Mouse (Mus musculus) left cerebral cortex, postnatal 10 days (tissue): ENCODE data around the gene Crnkl1. TPM values are rescaled to one million over a fixed set of nuclear protein-coding genes. Genes with fewer than 3 reads are reported as not detected.

Source experiments
- DNase-seq, 2 experiments: peaks; one replicate each; pipeline ENCODE4 v3.0.0; 2021 to 2022; ENCODE audit warnings: low spot score in 2 of 2, mixed read lengths in 1 of 2; ENCODE audit errors: extremely low spot score in 1 of 2
- intact Hi-C: fragments of 180-260 bp; cut with DNase I; formaldehyde crosslinking; loops from one replicate; pipeline ENCODE4 v1.15.1; 2025
- microRNA-seq: library from miRNA; unstranded; fragments of <30 nt; microRNA quantifications from one replicate; pipeline ENCODE4 v1.2.0, GENCODE M21; 2022
- total RNA-seq, 2 experiments: library from RNA; stranded (reverse); gene quantifications; 2 replicates each; pipeline ENCODE4 v1.2.3; 2021

Gene Crnkl1
- total RNA-seq, 2 experiments from 2014 or later: 15.9 to 19.2 TPM

DNA sequence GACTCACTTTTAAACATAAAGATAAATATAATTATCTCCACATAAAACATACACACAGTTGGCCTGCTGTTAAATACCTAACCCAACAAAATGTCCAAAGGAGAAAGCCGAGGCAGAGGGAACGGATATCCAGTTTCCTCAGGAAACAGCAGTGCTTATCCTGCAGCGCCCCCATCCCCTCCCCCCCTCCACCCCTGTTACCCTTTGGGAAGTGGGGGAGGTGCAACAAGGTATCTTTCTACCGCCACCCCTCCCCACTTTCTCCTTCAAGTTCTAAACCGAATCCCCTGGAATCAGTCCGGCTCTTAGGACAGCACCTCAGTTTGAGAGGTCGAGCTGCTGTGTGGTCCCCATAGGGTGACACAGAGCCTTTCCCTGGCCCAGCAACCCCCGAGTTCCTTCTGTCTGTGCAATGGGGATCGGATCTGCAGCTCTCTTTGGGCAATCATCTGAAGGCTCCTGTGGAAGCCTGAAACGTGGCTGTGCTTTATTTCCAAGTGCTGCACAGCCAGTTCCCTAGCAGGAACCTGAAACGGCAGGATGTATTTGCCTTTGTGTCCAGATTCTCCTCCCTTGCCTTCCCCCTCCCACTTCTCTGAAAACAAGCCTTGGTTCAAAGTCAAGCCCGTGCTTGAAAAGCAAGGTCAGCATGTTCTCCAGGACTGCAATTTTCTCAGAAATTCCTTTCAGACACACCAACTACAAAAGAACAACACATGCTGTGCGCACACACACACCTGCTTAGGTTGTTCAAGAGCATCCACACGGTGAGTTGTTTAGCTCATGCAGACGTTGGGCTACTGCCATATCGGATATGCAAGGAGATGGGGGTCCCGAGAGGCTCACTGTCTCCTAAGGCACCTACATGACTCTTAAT, 50.5 kb downstream of the Crnkl1 start:
- DNase-seq: no peak
- intact Hi-C loops: loop anchor here (5.0 kb wide), 1 partner anchor 187 kb away; no protein-coding TSS in a partner anchor

DNA sequence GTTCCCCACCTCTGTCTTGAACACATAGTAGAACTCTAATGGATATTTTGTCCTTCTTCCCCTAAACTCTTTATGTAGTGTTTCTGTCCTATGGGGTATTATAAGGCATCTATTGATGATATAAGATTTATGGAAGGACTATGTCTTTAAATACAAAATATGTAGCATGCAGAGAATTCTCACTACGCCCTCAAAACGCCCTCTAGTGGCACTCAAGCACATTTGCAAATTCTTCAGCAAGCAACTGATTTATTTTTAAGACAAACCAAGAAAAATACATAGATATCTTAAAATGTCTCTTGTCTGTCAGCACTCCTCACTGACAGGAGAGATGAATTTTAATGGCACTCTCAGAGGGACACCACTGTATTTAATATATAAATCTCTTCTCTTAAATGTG, 52.4 kb downstream of the Crnkl1 start:
- intact Hi-C loops: loop anchor here (5.0 kb wide), 1 partner anchor 185 kb away; no protein-coding TSS in a partner anchor
- no peak for DNase-seq

DNA sequence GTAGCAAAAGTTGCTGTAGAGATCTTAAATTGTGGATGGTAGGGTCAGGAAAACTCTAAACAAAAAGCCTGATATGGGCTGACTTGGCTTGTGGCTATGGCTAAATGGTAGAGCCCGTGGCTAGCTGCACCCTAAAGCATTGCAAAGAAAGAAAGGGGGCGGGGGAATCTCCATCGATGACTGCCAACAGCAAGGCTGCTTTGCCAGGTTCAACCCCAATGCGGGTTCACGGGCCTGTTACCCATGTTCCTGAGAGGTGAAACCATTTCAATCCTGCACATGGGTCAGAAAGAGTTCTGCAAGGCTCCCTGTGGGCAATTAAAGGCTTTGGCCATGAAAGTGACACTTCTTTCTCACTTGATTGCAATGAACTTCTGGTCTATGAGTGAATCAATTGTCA, 52.9 kb downstream of the Crnkl1 start:
- intact Hi-C loops: loop anchor here (5.0 kb wide), 1 partner anchor 185 kb away; no protein-coding TSS in a partner anchor
- no peak for DNase-seq

DNA sequence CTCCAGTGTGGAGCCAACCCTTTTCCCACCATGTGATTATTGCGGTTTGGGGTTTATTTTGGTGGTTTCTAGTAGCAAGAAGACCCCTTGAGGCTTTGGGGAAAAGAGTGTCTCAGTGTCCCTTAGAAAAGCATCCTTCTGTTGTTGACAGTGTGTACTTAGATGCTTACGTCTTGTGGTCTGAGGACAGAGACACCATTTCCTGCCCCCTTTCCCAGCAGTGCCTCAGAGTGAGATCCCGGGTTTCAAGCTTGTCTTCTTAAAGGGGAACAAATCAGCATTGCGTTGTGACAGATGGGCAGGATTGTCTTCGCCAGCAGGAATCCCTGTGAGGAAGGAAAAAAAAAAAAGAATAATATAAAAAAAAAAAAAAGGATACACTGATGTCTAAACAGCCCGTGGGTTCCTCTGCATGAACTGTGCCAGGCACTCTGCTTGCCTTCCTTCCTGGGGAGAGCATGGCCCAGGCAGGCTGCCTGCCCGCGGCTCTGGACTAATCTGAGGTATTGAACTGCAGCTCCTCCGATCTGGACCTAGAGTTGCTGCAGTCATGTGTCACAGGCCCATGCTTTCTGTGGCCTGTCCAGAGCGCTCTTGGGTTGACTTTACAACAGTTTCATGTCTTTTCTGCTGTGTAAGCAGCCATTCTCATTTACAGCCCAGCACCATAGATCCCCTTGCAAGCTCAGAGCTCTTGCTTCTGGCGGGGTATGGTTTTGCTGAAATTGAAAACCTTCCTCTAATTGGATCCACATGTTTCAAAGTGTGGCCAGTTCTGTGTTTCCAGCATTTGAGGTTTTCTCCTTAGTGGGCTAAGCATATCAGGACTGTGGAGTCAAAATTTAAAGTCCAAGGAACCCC, 53.7 kb downstream of the Crnkl1 start:
- no peak for DNase-seq
- intact Hi-C loops: loop anchor here (5.0 kb wide), 1 partner anchor 184 kb away; no protein-coding TSS in a partner anchor

DNA sequence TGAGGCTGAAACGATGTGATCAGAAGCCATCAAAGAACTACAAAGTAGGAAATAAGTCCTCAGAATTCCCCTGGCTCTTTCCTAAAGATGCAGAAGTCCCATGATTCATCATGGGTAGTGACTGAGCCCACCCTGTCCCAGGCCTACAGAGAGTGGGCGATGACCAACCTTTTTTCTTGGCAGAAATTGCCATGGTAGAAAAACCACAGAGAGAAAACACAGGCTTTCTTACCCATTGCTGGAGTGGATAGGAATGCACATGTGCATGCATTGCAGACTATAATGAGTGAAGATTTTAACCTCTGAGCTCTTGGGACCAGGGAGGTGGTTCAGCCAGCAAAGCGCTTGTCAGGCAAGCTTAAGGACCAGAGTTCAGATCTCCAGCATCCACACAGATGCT, 57.6 kb downstream of the Crnkl1 start:
- DNase-seq: no peak
- intact Hi-C loops: no loop called here

DNA sequence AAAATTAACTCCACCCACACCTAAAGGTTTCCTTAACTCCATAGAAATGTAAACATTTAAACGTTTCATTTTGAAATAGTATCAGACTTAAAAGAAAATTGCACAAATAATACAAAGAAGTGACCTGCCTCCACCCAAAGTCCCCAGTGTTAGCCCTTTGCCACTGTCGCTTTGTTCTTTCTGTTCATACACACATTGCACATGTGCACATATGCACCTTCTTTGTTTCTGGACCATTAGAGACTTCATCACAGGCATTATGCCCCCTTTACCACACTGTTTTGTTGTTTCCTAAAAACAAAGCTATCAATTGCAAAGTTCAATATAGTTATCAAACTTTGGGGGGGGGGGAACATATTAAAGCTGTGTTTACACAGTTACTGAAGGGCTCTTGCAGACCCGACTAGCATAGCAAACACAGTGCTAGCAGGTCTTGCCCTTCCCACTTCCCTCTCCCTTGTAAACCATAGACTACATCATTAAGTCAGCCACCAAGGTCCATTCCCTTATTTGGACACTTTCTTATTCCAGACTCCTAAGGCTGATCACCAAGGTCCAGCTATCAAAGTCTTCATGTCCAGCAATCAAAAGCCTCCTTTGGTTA, 59.8 kb downstream of the Crnkl1 start:
- intact Hi-C loops: no loop called here
- no peak for DNase-seq

DNA sequence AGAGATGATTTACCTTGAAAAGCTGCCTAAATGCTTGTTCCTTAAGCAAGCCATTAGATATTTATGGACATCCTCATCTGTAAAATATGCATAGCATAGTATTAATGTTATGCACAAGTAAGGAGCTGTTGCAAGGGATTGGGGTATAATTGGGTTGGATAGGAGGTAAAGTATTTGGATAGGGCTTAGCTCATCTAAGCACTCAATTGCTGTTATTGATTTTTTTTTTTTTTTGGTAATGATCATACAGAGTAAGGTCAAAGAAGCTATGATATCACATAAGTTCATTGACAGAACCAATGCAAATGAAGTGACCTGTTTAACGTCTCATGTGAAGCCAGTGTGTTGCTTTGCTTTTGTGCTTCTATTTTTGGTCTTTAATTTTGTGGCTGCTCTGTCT, 60.9 kb downstream of the Crnkl1 start:
- no peak for DNase-seq
- intact Hi-C loops: no loop called here

DNA sequence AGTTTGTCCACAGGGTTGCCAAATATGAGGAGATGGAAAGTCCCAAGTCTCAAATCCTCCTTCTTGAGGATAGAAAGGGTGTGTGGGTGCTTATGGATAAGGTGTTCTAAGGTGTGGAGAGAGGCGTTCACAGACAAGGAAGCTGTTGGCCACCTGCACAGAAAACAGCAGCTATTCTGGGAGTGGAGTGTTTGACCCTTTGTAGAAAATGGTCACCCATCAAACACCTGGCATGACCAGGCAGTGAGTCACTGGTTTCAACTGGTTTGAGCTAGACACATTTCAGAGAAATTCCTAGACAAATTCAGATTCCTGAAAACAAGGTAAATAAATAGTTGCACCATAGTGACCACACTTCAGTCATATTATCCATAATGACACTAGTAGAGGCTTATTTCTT, 62.7 kb downstream of the Crnkl1 start:
- intact Hi-C loops: no loop called here
- DNase-seq: no peak

DNA sequence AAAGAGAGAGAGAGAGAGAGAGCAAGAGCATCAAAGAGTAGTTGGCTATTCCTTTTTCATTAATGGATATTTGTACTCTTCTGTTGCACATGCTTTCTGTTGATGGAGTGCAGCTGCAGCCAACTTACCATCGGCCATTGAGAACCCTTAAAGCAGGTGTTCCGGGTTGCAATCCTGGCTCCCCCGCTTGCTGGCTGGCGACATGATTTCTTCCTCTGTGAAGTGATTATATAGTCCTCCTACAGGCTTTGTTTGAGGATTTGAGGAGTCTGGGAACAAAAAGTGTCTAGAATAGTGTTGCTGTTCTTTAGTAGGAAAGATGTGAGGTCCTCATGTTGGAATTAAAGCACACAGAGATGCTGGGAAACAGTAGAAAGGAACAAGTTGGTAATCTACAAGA, 63.5 kb downstream of the Crnkl1 start:
- intact Hi-C loops: no loop called here
- no peak for DNase-seq

Small RNA genes lying within 50 kb of the gene (microRNA-seq; reads per million reads assigned to microRNA genes)
- gene Gm25026: not detected

Other genes starting within 250 kb of the Crnkl1 start
- gene Naa20, start 32.9 kb downstream of the Crnkl1 start, total RNA-seq: 10 to 100 TPM; 77.9 to 81.4 TPM
- 1 to 10 TPM; 3.8 to 3.9 TPM for gene Cfap61, start 230 bp downstream of the Crnkl1 start, total RNA-seq